Mouse (Mus musculus) spleen, adult 2 months (tissue): Measurements from ENCODE around the gene Proser1.

Experiments
- CTCF ChIP-seq: fragments of 200-500 bp; IDR thresholded peaks from 2 replicates; pipeline ENCODE4 v1.5.1; 2011; ENCODE audit warnings: mild to moderate bottlenecking, inconsistent platforms; ENCODE audit not compliant: insufficient read depth, insufficient read length, insufficient replicate concordance; ENCODE audit errors: extremely low read depth
- POLR2A ChIP-seq: fragments of 200-500 bp; IDR thresholded peaks from 2 replicates; pipeline ENCODE4 v1.6.1; 2011; ENCODE audit warnings: low read depth, low read length, inconsistent platforms

DNA sequence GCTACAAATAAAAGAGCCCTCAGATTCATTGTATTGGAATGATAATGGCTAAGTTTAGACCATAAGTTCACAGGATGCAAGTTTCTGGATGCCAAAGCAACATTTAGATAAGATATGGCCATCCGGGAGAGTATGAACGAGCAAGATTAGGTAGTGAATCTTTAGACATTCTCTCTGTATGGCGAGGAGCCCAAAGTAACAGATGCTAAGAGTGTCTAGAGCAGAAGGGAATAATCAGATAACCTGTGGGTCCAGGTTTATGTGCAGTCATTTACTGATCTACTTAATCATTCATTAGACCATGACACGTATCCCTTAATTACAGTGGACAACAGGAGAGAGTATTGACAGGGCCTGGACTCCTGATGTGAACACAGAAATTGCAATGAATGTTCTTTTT lies 39.9 kb upstream of the Proser1 start:
- TF ChIP-seq POLR2A = no peak
- no peak for TF ChIP-seq CTCF
